ENCODE assay signal across 16 mouse cellular contexts in the genomic region with DNA sequence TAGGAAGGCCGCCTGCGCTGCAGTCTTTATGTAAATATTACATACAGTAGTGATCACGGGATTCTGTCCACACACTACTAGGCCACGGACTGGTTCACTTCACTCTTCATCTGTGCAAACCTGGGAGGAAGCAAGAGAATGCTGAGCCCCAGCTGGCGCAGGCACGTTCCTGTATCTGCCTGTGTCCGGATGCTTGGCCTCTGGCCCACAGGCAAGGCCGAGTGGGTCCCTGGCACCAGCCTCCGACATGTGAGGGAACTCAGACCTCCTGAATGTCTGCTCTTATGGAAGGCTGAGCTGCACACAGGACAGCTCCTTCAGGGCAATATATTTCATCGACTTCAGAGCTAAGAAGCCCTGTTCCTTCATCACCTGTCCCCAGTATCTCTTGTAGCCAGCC.
"Had no signal": no experiment of that assay in that cellular context is flagged by ENCODE, and none has a peak within 500 bp of the region (broad histone marks: within the 10 kb centered on the region; RNA-seq: fewer than 3 reads in every experiment).

No protein-coding gene starts in this region.

- H3K27me3 ChIP-seq: limb, embryonic 15.5 days; liver, embryonic 12.5 days; neural tube, embryonic 13.5 days had no signal

- H3K27ac ChIP-seq: limb, embryonic 15.5 days; liver, embryonic 12.5 days; midbrain, embryonic 10.5 days; neural tube, embryonic 13.5 days had no signal

- H3K9ac ChIP-seq: limb, embryonic 15.5 days; liver, embryonic 12.5 days; lung, embryonic 14.5 days; neural tube, embryonic 13.5 days had no signal

- H3K4me2 ChIP-seq: limb, embryonic 15.5 days; liver, embryonic 12.5 days; lung, embryonic 14.5 days; neural tube, embryonic 13.5 days had no signal

- H3K4me3 ChIP-seq: limb, embryonic 15.5 days; liver, embryonic 12.5 days; midbrain, embryonic 10.5 days; neural tube, embryonic 13.5 days had no signal

- DNase-seq: kidney, postnatal 36 days; layer of hippocampus, adult 9-11 months; layer of hippocampus, postnatal 36 days; lung, embryonic 14.5 days; lung, postnatal 10 days; lung, postnatal 4 days; retina, postnatal 1 day; right cerebral cortex, postnatal 4 days; spleen, adult 18-20 months; thymus, adult 18-20 months; thymus, postnatal 14 days had no signal

- H3K4me1 ChIP-seq: liver, embryonic 12.5 days; midbrain, embryonic 10.5 days; neural tube, embryonic 13.5 days had no signal

- H3K9me3 ChIP-seq: limb, embryonic 15.5 days; liver, embryonic 12.5 days; midbrain, embryonic 10.5 days; neural tube, embryonic 13.5 days had no signal

- ATAC-seq: liver, embryonic 12.5 days; midbrain, embryonic 16.5 days had no signal
